Mouse (Mus musculus): Measurements from ENCODE around the gene Btbd1.

Gene Btbd1

GRCm38 (mm10) chr7:81788536-81788935, 40.7 kb downstream of the Btbd1 start:
- no peak for DNase-seq (ENCODE audit: extremely low spot score, low spot score)

DNA sequence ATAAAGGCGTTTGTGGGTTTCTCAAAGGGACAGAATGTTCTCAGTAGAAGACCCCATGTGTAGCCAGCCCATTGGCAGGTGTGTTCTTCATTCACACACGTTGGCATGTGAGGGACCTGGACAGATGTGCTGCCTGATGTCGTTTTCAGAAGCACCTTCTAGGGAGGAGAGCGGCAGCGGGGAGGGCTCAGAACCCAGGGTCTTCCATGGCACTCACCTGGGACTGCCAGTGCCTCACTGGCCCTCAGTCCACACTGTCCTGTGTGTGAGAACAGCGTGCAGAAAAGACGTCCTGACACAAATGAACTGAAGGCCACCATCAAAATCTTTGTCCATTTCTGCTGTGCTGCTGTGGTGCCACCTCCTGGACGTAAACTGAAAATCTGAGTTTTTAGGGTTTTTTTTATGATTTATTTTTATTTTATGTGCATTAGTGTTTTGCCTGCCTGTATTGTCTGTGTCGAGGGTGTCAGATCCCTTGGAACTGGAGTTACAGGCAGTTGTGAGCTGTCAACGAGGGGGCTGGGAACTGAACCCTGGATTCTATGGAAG, 51.5 kb downstream of the Btbd1 start:
- DNase-seq (ENCODE audit: extremely low spot score, low spot score), result no peak

DNA sequence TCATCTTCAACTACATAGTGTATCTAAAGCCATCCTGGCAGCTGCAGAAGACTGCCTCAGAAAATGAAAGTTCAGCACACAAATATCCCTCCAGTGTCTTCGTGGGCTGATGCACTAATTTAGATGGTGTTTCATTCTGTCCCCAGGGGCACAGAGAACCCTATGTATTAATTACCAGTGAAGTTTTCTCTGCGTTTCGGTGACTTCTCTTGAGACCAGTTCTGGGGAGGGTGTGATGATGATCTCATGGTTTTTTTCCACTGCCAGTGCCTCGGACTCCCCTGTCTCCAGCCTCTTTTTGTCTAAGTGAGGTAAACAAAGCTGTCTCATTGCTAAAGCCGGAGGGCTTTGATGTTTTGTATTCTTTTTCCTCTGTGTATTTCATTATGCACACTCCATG, 53.9 kb downstream of the Btbd1 start:
- DNase-seq (ENCODE audit: extremely low spot score, low spot score), result no peak

GRCm38 (mm10) chr7:81772786-81773539, 56.3 kb downstream of the Btbd1 start:
- DNase-seq (ENCODE audit: extremely low spot score, low spot score), result no peak

DNA sequence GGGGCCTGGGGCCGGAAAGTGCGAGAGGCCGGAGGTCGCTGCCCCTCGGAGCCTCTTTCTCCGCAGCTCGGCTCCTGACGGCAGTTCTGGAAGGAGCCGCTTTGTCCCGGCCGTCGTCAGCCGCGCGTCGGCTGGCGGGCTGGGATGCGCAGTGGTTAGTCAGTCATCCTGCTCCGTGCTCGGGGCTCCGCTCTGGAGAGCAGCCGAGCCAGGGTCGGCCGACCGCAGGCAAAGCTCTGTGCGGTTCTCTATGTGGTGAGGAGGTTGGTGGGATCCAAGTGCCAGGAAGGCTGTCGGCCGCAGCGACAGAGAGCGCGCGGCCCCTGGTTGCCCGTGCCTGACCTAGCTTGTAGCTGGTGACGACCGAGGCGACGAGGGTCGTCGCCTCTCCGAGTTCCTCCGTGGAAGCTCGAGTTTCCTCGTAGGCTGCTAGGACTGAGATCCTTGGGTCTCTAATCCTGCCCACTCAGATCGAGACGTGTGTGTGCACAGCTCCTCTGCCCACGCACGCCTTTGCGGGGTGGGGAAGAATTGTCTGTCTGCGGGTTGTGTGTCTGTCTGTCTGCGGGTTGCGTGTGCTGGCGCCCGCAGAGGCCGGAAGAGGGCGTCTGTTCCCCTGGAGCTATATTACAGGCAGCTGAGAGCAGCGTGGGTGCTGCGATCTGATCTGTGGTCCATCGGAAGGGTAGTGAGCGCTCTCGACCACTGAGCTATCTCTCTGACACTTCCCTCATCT, 66.0 kb downstream of the Btbd1 start:
- DNase-seq (ENCODE audit: extremely low spot score, low spot score), result no peak

DNA sequence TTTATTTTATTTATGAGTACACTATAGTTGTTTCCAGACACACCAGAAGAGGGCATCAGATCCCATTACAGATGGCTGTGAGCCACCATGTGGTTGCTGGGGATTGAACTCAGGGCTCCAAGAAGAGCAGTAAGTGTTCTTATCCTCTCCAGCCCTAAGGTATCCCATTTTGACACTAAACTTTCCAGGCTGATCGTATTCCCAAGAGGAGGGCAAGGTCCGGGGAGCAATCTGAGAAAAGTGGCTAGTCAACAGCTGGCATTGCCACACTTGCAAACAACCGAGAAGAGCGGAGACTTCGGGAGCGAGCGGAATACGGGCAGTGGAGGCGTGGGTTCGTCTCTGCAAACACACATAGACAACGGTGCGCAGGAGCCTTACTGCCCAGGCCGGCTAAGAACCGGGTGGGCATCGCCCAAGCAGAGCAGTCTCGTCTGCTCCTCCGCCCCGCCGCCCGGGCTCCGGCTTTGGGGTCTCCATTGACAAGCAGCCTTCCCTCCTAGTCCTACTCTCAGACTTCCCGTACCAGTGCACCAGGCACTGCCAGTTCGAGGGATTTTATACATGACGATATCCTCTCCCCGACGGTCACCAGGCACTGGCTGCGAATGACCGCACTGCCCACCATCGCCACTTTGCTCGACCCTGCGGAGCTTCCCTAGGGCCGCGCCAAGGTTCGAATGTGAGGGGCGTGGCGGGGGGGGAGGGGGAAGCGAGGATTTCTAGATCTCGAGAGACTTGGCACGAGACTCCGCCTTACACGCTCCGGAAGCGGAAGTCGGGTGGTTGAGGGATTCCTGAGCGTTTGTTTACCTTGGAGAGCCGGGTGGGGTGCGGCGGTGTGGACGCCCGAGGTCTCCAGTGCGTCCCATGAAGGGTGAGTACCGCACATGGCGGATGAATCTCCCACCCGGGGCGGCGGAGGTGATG, 66.8 kb downstream of the Btbd1 start, which contains the start of gene Ramac:
Ramac (plus strand) TSS at position 746 of the 930 bp plus-strand sequence.
- peak; percentile 96 for DNase-seq (ENCODE audit: extremely low spot score, low spot score)

DNA sequence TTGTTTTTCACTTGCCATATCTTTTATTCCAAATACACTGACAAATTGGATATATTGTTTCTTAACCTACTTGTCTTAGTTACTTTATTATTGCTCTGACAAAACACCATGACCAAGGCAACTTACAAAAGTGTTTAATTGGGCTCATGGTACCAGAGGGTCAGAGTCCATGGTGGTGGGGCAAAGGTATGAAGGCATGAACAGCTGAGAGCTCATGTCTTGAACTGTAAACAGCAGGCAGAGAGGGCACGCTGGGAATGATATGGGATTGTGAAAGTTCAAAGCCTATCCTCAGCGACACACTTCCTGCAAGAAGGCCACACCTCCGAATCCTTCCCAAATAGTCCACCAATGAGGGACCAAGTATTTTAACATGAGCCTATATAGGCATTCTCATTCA, 81.3 kb downstream of the Btbd1 start:
- no peak for DNase-seq (ENCODE audit: extremely low spot score, low spot score)

- no peak for DNase-seq (ENCODE audit: extremely low spot score, low spot score)
These were observed 85.1 kb downstream of the Btbd1 start for GRCm38 (mm10) chr7:81744145-81744544.

All from neural tube, embryonic 10.5 days (tissue).